Mouse (Mus musculus) hindbrain, embryonic 13.5 days (tissue): Measurements from ENCODE around the gene Gm29644. TPM values are rescaled to one million over a fixed set of nuclear protein-coding genes. Genes with fewer than 3 reads are reported as not detected.
"Not testable (repeated sequence)": the region's sequence is repeated elsewhere in the genome, so short reads cannot be mapped to it uniquely, and the experiment has no call there.

Source experiments
- ATAC-seq: fragments of 200-750 bp; cut with Nextera tagmentation; 2 replicates; pipeline ENCODE4 v1.8.0; 2017; ENCODE audit warnings: moderate TSS enrichment; ENCODE audit not compliant: low FRiP score
- H3K27ac ChIP-seq: fragments of 300-500 bp; sonication (generic); 2 replicates; pipeline ENCODE4 v1.5.1; 2015; ENCODE audit warnings: inconsistent platforms, mild to moderate bottlenecking, moderate library complexity
- H3K27me3 ChIP-seq: fragments of 300-500 bp; sonication (generic); 2 replicates; pipeline ENCODE4 v1.6.1; 2015; ENCODE audit warnings: mild to moderate bottlenecking, inconsistent platforms
- H3K36me3 ChIP-seq: fragments of 300-500 bp; sonication (generic); 2 replicates; pipeline ENCODE4 v1.6.1; 2015; ENCODE audit warnings: mild to moderate bottlenecking, inconsistent platforms
- H3K4me1 ChIP-seq: fragments of 300-500 bp; sonication (generic); replicated peaks from 2 replicates; pipeline ENCODE4 v1.6.1; 2015; ENCODE audit warnings: inconsistent platforms
- H3K4me2 ChIP-seq: fragments of 300-500 bp; sonication (generic); 2 replicates; pipeline ENCODE4 v1.6.1; 2015; ENCODE audit warnings: inconsistent platforms, mild to moderate bottlenecking, moderate library complexity
- H3K4me3 ChIP-seq: fragments of 300-500 bp; sonication (generic); 2 replicates; pipeline ENCODE4 v1.5.1; 2015; ENCODE audit warnings: mild to moderate bottlenecking, inconsistent platforms
- H3K9ac ChIP-seq: fragments of 300-500 bp; sonication (generic); 2 replicates; pipeline ENCODE4 v1.6.1; 2015; ENCODE audit warnings: mild to moderate bottlenecking, inconsistent platforms
- H3K9me3 ChIP-seq: fragments of 300-500 bp; sonication (generic); 2 replicates; pipeline ENCODE4 v1.6.1; 2016; ENCODE audit warnings: inconsistent platforms
- WGBS: fragments of 180-500 bp; shearing (Covaris S2); methylation state at CpG from one replicate; pipeline ENCODE4 v1.1.7; 2015; 5-methylcytosine and 5-hydroxymethylcytosine counted together
- polyA plus RNA-seq: library from polyadenylated mRNA; unstranded; fragments of >200 nt; fragmentation: Nextera tagmentation; extraction: Ambion mirVana; gene quantifications from 2 replicates; pipeline ENCODE4 v1.2.1, GENCODE M21; 2015

The Gm29644 gene
- not detected in 2 replicates for polyA plus RNA-seq

DNA sequence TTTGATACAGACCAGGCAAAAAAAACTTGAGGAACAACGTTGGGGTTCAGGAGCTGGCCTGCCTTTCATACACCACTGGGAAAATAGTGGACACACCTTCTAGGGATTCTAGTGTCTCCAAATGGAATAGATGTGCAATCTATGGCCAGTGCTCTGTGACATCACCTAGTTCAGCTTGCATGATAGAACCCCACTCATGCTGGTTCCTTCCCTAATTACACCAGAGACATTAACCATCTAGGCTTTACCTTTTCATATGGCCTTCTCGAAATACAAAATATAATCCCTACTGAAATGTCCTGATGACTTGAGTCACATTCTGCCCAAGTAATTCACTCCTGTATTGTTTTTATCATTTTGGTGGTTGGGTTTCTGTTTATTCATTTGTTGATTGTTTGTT lies at the start of gene Gm29644, which contains the start of gene Gm29423:
Gene Gm29644, minus strand, starts transcription at position 157 of the 400 bp plus-strand sequence.
Gene Gm29423, minus strand, starts transcription at position 101 of the 400 bp plus-strand sequence.
- not testable (repeated sequence) for H3K36me3 ChIP-seq, ATAC-seq, H3K4me3 ChIP-seq, H3K4me2 ChIP-seq, H3K4me1 ChIP-seq, H3K9me3 ChIP-seq, H3K9ac ChIP-seq, H3K27me3 ChIP-seq, H3K27ac ChIP-seq
- WGBS = no CpG with 5 or more reads among the region's 2 CpGs

DNA sequence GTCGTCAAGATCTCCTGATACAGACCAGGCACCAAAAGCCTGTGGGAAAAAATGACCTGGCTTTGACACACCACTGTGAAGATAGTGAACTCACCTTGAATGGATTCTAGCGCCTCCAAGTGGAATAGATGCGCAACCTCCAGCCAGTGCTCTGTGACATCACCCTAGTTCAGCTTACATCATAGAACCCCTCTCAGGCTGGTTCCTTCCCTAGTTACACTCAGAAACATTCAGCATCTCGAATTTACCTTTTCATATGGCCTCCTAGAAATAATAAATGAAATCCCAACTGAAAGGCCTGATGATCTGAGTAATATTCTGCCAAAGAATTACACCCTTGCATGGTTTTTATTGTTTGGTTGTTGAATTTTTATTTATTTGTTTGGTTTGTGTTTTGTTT lies 29.6 kb downstream of the Gm29644 start, which contains the start of gene Gm21118:
Gene Gm21118, minus strand, starts transcription at position 101 of the 400 bp plus-strand sequence.
- not testable (repeated sequence) for H3K27me3 ChIP-seq, H3K9me3 ChIP-seq, H3K4me2 ChIP-seq, H3K27ac ChIP-seq, H3K4me3 ChIP-seq, H3K9ac ChIP-seq, ATAC-seq, H3K36me3 ChIP-seq, H3K4me1 ChIP-seq
- WGBS = no CpG with 5 or more reads among the region's 4 CpGs

Other genes with a start within 250 kb of the Gm29644 start
- gene Gm21118, start 29.7 kb downstream of the Gm29644 start, polyA plus RNA-seq = not detected in 2 replicates
- not detected in 2 replicates for gene Gm29423, start 56 bp downstream of the Gm29644 start, polyA plus RNA-seq
- not detected in 2 replicates for gene Gm20888, start 138.5 kb upstream of the Gm29644 start, polyA plus RNA-seq